Mouse (Mus musculus): Measurements from ENCODE around the gene Csnk1e. TPM values are rescaled to one million over a fixed set of nuclear protein-coding genes. Genes with fewer than 3 reads are reported as not detected.

Gene Csnk1e
- polyA plus RNA-seq, 1 experiment = 195 TPM

DNA sequence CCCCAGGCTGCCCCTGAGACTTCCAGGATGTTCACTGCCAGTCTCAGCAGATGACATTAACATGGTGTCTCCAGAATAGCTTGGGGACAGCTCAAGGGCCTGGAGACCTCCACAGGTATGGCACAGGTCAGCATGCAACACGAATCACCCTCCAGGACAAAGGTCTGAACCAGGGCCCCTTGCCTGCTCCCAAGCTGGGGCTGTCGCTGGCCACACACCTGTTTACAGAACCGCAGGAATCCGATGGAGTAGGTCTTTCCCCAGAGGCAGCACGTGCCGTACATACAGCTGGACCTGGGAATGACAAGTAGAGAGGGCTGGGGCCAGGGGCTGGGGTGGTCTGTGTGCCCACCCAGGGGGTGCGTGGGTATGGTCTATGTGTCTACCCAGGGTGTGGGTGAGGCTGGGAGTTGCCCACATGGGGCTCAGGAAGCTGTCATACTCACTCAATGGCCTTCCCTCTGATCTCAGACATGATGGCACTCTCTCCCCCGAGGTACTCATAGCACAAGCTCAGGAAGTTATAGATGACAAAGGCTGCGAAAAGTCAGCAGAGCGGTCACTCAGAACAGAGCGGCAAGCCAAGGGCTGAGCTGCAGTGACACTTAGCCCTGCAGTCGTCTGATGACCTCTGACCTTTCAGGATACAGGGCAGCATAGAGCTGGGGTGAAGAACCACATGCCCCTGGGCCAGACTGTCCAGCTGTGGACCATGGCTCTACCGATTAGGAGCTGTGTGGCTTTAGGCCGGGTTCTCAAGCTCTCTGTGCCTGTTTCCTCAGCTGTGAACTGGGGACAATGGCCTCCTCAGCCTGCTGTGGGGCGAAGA lies 85.7 kb downstream of the Csnk1e start:
- no peak for DNase-seq (ENCODE audit: extremely low spot score in 1 of 2, low spot score in 1 of 2)

DNA sequence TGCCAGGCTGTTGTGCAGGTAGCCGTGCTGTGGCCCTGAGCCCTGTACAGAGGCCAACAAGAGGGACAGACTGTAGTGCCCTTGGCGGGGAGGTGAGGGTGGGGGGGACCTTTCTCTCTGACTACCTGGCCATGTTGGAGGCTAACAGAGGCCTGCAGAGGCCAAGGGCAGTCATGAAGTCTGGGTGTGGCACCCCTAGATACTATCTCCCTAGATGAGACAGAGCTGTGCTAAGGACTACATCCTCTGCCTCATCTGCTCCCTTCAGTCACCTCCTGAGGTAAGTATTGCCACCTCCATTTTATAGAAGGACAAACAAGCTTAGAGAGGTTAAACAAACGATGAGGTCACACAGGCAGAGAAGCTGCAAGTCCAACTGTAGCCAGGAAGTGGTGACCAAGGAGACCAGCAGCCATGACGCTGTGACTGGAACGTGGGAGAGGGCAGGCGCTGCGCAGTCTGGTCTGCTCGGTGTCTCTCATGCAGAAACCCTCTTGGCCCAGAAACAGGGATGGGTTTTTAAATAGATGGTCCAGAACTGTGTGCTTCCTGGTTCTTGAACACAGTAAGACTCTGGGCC lies 86.4 kb downstream of the Csnk1e start:
- DNase-seq (ENCODE audit: extremely low spot score in 1 of 2, low spot score in 1 of 2) = no peak

DNA sequence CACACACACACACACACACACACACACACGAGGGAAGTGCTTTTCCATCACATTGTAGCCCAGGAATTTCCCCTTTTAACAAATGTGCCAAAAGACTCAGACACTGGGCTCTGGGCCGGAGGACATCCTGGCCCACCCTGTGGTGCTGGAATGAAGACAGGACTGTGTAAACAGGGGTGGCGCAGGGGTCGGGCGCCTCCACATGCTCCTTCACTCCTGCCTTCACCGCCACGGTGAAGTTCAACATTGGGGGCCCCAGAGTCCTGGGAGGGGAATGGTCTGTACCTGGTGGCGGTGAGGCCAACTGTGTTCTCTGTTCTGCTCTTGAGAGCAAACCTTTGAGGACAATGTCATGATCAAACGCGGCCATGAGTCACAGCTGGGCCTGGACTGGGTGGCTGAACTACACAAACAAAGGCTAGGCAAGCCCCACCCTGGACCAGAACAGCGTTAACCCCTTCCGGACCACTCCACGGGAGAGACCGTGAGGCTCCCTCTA lies 87.0 kb downstream of the Csnk1e start:
- DNase-seq (ENCODE audit: extremely low spot score in 1 of 2, low spot score in 1 of 2) = no peak

Other genes starting within 250 kb of the Csnk1e start
- gene Pick1, start 226.4 kb downstream of the Csnk1e start, polyA plus RNA-seq (2012; rRNA removed) = 87.7 and 98.4 TPM in 2 replicates
- gene Gm49486, start 226.2 kb downstream of the Csnk1e start, polyA plus RNA-seq (2012; rRNA removed) = 1.3 and 1.4 TPM in 2 replicates
- gene Slc16a8, start 200.8 kb downstream of the Csnk1e start, polyA plus RNA-seq (2012; rRNA removed) = 0.06 TPM in 1 of 2 replicates, not detected in the other
- 12.6 and 16.6 TPM in 2 replicates for gene Baiap2l2, start 170.0 kb downstream of the Csnk1e start, polyA plus RNA-seq (2012; rRNA removed)
- 31.8 and 32.9 TPM in 2 replicates for gene Pla2g6, start 127.2 kb downstream of the Csnk1e start, polyA plus RNA-seq (2012; rRNA removed)
- gene Maff, start 108.9 kb downstream of the Csnk1e start, polyA plus RNA-seq (2012; rRNA removed) = 0.62 and 1.1 TPM in 2 replicates
- gene Tmem184b, start 52.0 kb downstream of the Csnk1e start, polyA plus RNA-seq (2012; rRNA removed) = 73.0 and 78.2 TPM in 2 replicates
- gene Kcnj4, start 49.7 kb upstream of the Csnk1e start, polyA plus RNA-seq (2012; rRNA removed) = 169 and 176 TPM in 2 replicates
- 1.6 TPM in 2 replicates for gene Kdelr3, start 60.8 kb upstream of the Csnk1e start, polyA plus RNA-seq (2012; rRNA removed)
- gene Ddx17, start 91.2 kb upstream of the Csnk1e start, polyA plus RNA-seq (2012; rRNA removed) = 560 and 674 TPM in 2 replicates
- gene Dmc1, start 149.5 kb upstream of the Csnk1e start, polyA plus RNA-seq (2012; rRNA removed) = 2.3 and 3.4 TPM in 2 replicates
- gene Fam227a, start 203.4 kb upstream of the Csnk1e start, polyA plus RNA-seq (2012; rRNA removed) = 15.8 and 19.0 TPM in 2 replicates
- gene Cby1, start 203.6 kb upstream of the Csnk1e start, polyA plus RNA-seq (2012; rRNA removed) = 39.3 and 45.0 TPM in 2 replicates
- 92.3 and 97.1 TPM in 2 replicates for gene Tomm22, start 215.3 kb upstream of the Csnk1e start, polyA plus RNA-seq (2012; rRNA removed)
- gene Josd1, start 232.4 kb upstream of the Csnk1e start, polyA plus RNA-seq (2012; rRNA removed) = 53.0 and 53.8 TPM in 2 replicates
- gene Gtpbp1, start 235.3 kb upstream of the Csnk1e start, polyA plus RNA-seq (2012; rRNA removed) = 45.0 and 46.6 TPM in 2 replicates